Mouse (Mus musculus): ENCODE data around the gene Mrps27. TPM values are rescaled to one million over a fixed set of nuclear protein-coding genes. Genes with fewer than 3 reads are reported as not detected.
A peak's percentile ranks its signal among the peaks of the same experiment; 100 is the strongest.

Mrps27 gene
- polyA plus RNA-seq, 1 experiment from 2014 or later, result 29.9 TPM

DNA sequence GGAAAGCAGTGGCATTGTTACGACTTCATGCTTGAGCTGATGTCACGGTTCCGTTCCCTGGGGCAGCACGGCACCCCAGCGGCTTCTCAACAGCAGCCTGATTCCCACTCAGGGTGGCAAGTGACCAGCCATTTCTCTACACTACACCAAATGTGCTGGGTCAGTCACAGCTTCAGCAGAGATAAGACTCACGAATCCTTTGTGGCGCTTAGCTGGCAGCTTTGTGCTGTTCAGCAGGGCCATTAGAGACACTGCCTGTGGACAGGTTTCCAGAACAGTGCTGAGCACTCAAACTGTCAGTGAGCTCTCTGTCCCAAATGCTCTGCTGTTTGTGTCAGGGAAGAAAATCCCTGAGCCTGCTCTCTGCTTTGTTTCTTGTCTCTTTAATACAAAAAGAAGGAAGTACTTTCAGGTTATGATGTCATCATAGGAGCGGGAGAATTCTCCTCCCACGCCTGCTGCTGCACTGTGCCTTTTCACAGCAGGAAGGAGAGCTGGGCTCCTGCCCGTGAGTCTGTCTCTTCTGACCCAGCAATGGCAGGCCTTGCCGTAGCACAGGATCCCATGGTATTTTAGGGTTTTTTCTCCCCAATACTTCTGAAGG is 68.0 kb downstream of the Mrps27 start:
- Histone ChIP-seq H3K9ac (ENCODE audit: low read length) (no peak overlapping the region; the same call in 1 of the 2 replicates), H3K36me3 (ENCODE audit: control insufficient read depth, insufficient read depth, low read length) (peaks cover 6% of the 10 kb centered on the region; the same call in 1 of the 2 replicates), H3K27ac (replicated peaks) (peak overlapping the region; percentile 67), H3K4me2 (replicated peaks; ENCODE audit: low read depth) (no peak overlapping the region), H3K4me3 (ENCODE audit: low read depth, low read length) (no peak overlapping the region), H3K9me3 (ENCODE audit: control insufficient read depth, low read length) (no peaks in the 10 kb centered on the region), H3K4me1 (replicated peaks; ENCODE audit: control insufficient read depth, insufficient read depth) (no peaks in the 10 kb centered on the region), H3K27me3 (ENCODE audit: control insufficient read depth, insufficient read depth, low read length) (no peaks in the 10 kb centered on the region)
- TF ChIP-seq EP300 (optimal IDR thresholded peaks at IDR 0.05) (no peak), CTCF (IDR thresholded peaks at IDR 0.05; ENCODE audit: low read depth) (no peak)
- WGBS, result 61% methylated on average over 11 of the region's 11 CpGs
- ATAC-seq (ENCODE audit: low FRiP score, low TSS enrichment), result peak; percentile 85
- DNase-seq (ENCODE audit: low spot score), result peak; percentile 53

DNA sequence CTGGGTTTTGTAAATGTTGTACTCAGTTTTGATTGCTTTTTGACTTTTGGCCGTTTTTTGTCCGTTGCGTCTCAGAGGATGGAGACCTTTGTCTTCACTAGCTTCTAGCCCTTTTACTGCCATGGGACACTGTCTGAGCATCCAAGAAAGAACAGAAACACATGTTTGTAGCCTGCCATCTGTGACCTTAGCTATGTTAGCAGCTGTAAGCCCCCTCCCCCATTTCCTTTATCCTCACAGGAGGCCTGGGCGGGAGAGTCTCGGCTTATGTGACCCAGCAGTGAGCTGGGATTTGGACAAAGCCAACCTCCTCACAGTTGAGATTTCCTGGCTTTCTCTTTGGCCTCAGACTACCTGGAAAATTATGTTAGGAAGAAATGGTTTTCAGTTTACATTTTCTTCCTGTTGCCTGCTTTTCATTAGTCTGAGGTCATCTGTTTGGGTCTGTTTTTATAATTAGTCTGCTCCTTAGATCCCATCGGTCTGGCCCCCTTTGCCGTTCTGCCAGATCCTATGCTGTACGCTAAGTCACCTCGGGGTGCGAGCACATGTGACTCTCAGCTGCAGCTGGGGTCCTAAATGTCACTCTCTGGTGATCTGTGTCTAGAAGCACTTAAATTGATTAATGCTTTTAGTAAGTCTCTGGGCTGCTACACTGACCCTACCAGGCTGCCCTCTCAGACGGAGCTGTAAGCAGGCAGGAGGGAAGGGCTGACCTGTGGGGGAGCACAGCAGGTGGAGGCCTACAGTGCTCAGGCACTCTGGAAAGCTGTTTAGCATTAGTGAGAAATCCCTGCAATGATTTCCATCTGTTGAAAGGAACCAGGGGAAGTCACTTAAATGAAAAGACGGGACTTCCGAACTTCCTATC is 69.1 kb downstream of the Mrps27 start:
- Histone ChIP-seq H3K4me3 (ENCODE audit: low read depth, low read length) (no peak overlapping the region), H3K4me2 (replicated peaks; ENCODE audit: low read depth) (no peak overlapping the region), H3K4me1 (replicated peaks; ENCODE audit: control insufficient read depth, insufficient read depth) (no peaks in the 10 kb centered on the region), H3K27me3 (ENCODE audit: control insufficient read depth, insufficient read depth, low read length) (no peaks in the 10 kb centered on the region), H3K9ac (ENCODE audit: low read length) (no peak overlapping the region), H3K9me3 (ENCODE audit: control insufficient read depth, low read length) (no peaks in the 10 kb centered on the region), H3K27ac (replicated peaks) (no peak overlapping the region), H3K36me3 (ENCODE audit: control insufficient read depth, insufficient read depth, low read length) (peaks cover 6% of the 10 kb centered on the region; the same call in 1 of the 2 replicates)
- TF ChIP-seq CTCF (IDR thresholded peaks at IDR 0.05; ENCODE audit: low read depth) (no peak), EP300 (optimal IDR thresholded peaks at IDR 0.05) (no peak)
- DNase-seq (ENCODE audit: low spot score) (no peak), ATAC-seq (ENCODE audit: low FRiP score, low TSS enrichment) (no peak)
- 61% methylated on average over 13 of the region's 13 CpGs for WGBS

DNA sequence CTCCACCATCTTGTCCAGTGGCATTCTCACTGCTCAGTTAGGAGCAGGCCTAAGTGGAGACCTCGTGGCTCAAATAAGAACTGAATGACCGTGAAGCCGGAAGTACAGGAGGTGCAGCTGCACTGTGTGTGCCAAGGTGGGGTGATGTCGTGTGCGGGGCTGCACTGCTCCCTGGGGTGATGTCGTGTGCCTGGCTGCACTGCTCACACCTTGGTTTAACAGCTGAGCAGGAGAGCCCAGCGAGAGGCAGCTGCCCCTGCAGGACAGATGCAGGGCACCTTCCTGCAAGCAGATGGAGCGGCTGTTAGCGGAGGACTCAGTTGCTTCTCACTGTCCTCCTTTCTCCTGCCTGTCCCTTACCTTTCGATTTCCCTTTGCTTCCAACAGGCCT is 69.8 kb downstream of the Mrps27 start:
- H3K9ac ChIP-seq (ENCODE audit: low read length), result no peak overlapping the region
- H3K27ac ChIP-seq (replicated peaks), result no peak overlapping the region
- ATAC-seq (ENCODE audit: low FRiP score, low TSS enrichment), result no peak

DNA sequence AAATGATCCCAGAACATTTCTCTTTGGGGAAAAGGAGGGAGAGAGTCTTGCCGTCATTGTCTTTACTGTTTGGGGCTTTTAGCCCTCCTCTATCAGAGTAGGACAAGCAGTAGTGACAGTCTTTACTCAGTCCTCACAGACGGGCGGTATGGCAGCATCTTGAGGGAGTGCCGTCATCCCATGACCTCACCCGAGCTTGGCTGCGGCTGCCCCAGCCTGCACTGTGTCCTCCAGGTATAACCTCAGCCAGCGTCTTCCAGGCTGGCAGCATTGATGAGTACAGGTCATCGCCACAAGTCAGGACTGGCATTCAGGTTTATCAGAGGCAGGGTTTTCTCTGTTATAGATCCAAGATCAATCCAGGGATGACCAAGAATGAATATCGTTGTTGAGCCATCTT is 72.0 kb downstream of the Mrps27 start:
- Histone ChIP-seq H3K4me1 (replicated peaks; ENCODE audit: control insufficient read depth, insufficient read depth) (no peaks in the 10 kb centered on the region), H3K9ac (ENCODE audit: low read length) (no peak overlapping the region), H3K9me3 (ENCODE audit: control insufficient read depth, low read length) (no peaks in the 10 kb centered on the region), H3K27me3 (ENCODE audit: control insufficient read depth, insufficient read depth, low read length) (no peaks in the 10 kb centered on the region), H3K27ac (replicated peaks) (no peak overlapping the region), H3K4me3 (ENCODE audit: low read depth, low read length) (no peak overlapping the region), H3K4me2 (replicated peaks; ENCODE audit: low read depth) (no peak overlapping the region), H3K36me3 (ENCODE audit: control insufficient read depth, insufficient read depth, low read length) (peaks cover 6% of the 10 kb centered on the region; the same call in 1 of the 2 replicates)
- WGBS, result 63% methylated on average over 9 of the region's 9 CpGs
- TF ChIP-seq CTCF (IDR thresholded peaks at IDR 0.05; ENCODE audit: low read depth), result no peak
- no peak for TF ChIP-seq EP300 (optimal IDR thresholded peaks at IDR 0.05)
- DNase-seq (ENCODE audit: low spot score) (no peak), ATAC-seq (ENCODE audit: low FRiP score, low TSS enrichment) (no peak)

More for the DNA sequence above, 69.8 kb downstream of the Mrps27 start:
- no peaks in the 10 kb centered on the region for H3K27me3 ChIP-seq (ENCODE audit: control insufficient read depth, insufficient read depth, low read length)
- H3K36me3 ChIP-seq (ENCODE audit: control insufficient read depth, insufficient read depth, low read length), result peaks cover 6% of the 10 kb centered on the region; the same call in 1 of the 2 replicates
- TF ChIP-seq CTCF (IDR thresholded peaks at IDR 0.05; ENCODE audit: low read depth) (no peak), EP300 (optimal IDR thresholded peaks at IDR 0.05) (no peak)
- no peak overlapping the region for H3K4me2 ChIP-seq (replicated peaks; ENCODE audit: low read depth)
- WGBS, result 64% methylated on average over 10 of the region's 10 CpGs
- no peaks in the 10 kb centered on the region for H3K4me1 ChIP-seq (replicated peaks; ENCODE audit: control insufficient read depth, insufficient read depth)
- H3K9me3 ChIP-seq (ENCODE audit: control insufficient read depth, low read length), result no peaks in the 10 kb centered on the region
- no peak for DNase-seq (ENCODE audit: low spot score)
- no peak overlapping the region for H3K4me3 ChIP-seq (ENCODE audit: low read depth, low read length)

DNA sequence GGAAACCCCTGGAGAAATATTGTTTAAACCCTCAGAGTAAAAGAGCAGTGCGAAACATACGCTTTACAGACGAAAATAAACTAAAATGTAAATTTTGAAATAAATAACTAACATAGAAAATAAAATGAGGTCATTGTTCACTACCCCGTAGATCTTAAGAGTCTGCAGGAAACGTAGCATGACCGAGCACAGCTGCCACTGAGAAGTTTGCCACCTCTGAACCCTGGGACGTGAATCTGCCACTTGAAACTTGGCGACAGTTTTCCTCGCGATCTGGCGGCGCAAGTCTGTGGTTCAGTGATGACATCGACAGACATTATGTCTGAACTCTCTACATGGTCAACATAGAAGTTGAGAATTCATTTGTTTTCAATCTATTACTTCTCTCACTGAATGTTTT is 79.0 kb downstream of the Mrps27 start:
- Histone ChIP-seq H3K4me1 (replicated peaks; ENCODE audit: control insufficient read depth, insufficient read depth) (no peaks in the 10 kb centered on the region), H3K9ac (ENCODE audit: low read length) (no peak overlapping the region), H3K9me3 (ENCODE audit: control insufficient read depth, low read length) (no peaks in the 10 kb centered on the region), H3K27ac (replicated peaks) (no peak overlapping the region), H3K27me3 (ENCODE audit: control insufficient read depth, insufficient read depth, low read length) (no peaks in the 10 kb centered on the region), H3K4me2 (replicated peaks; ENCODE audit: low read depth) (no peak overlapping the region), H3K36me3 (ENCODE audit: control insufficient read depth, insufficient read depth, low read length) (peaks cover 3% of the 10 kb centered on the region; the same call in 1 of the 2 replicates), H3K4me3 (ENCODE audit: low read depth, low read length) (no peak overlapping the region)
- DNase-seq (ENCODE audit: low spot score) (no peak), ATAC-seq (ENCODE audit: low FRiP score, low TSS enrichment) (no peak)
- 81% methylated on average over 13 of the region's 13 CpGs for WGBS
- TF ChIP-seq EP300 (optimal IDR thresholded peaks at IDR 0.05), result no peak

Measured in stomach, postnatal 0 days (tissue).